Mouse (Mus musculus): ENCODE results near the gene Golga3. TPM values are rescaled to one million over a fixed set of nuclear protein-coding genes. Genes with fewer than 3 reads are reported as not detected.

Golga3 gene
- polyA plus RNA-seq, 1 experiment from 2014 or later = 27.8 TPM

DNA sequence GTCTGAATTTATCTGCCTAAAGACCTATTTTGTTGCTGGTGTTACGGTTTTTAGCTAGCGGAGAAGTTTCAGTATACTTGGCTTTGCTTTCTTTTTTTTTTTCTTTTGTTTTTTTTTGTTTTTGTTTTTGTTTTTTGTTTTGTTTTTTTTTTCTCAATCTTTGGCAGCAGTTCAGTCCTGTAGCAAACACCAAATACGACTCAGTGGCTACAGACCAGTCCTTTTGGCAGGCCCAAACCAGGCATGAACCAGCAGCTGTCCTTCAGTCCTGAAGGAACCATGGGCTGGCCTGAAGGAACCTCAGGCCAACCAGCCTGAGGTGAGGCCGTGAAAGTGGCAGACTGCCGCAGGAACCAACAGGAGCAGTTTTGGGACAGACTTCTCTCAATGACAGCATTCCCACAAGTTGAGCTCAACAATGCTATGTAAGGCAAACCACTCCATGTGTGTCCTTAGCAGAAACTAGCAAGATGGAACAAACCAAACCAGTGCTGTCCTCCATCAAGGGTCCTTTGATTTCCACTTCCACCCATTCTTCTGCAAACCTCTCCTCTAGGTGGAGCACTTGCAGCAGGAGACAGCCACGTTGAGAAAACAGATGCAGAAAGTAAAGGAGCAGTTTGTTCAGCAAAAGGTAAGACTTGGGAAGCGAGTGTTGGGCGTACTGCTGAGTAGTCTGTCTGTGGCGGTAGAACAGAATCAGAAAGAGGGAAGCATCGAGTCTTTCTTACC is 26.8 kb downstream of the Golga3 start:
- Histone ChIP-seq H3K9ac (replicated peaks) (no peak overlapping the region), H3K27ac (replicated peaks) (no peak overlapping the region), H3K36me3 (peaks cover 80% of the 10 kb centered on the region), H3K4me3 (no peak overlapping the region), H3K4me1 (no peaks in the 10 kb centered on the region), H3K9me3 (no peaks in the 10 kb centered on the region), H3K4me2 (replicated peaks) (no peak overlapping the region), H3K27me3 (no peaks in the 10 kb centered on the region)
- 86% methylated on average over 10 of the region's 10 CpGs for WGBS
- ATAC-seq (ENCODE audit: low FRiP score, low read depth) = no peak

DNA sequence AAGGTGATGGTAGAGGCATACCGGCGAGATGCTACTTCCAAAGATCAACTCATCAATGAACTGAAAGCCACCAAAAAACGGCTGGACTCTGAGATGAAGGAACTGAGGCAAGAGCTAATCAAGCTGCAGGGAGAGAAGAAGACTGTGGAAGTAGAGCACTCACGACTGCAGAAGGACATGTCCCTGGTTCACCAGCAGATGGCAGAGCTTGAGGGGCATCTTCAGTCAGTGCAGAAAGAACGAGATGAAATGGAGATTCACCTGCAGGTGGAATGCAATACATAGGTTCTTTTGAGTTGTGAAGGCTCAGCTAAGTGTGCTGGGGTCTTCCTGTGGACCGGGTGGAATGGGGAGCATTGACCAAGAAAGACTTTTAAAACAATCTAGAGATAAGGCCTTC is 28.3 kb downstream of the Golga3 start:
- Histone ChIP-seq H3K4me2 (replicated peaks) (no peak overlapping the region), H3K4me1 (no peaks in the 10 kb centered on the region), H3K27ac (replicated peaks) (no peak overlapping the region), H3K36me3 (peaks cover 93% of the 10 kb centered on the region), H3K27me3 (no peaks in the 10 kb centered on the region), H3K9me3 (no peaks in the 10 kb centered on the region), H3K9ac (replicated peaks) (no peak overlapping the region), H3K4me3 (no peak overlapping the region)
- ATAC-seq (ENCODE audit: low FRiP score, low read depth) = no peak
- WGBS = 83% methylated on average over 6 of the region's 6 CpGs

DNA sequence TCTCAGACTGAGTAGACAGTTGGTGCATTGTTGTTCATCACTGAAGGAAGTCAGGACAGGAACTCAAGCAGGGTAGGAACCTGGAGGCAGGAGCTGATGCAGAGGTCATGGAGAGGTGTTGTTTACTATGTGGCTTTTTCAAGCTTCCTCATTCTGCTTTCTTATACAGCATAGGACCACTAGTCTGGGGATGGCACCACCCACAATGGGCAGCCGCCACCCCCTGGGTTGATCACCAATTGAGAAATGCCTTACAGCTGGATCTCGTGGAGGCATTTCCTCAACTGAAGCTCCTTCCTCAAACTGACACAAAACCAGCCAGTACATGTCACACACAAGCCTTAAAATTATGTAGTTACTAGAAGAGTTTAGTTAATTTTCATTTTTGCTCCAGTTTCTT is 34.8 kb downstream of the Golga3 start:
- Histone ChIP-seq H3K9ac (replicated peaks) (no peak overlapping the region), H3K4me3 (no peak overlapping the region), H3K27me3 (no peaks in the 10 kb centered on the region), H3K4me1 (no peaks in the 10 kb centered on the region), H3K36me3 (peaks cover 89% of the 10 kb centered on the region), H3K4me2 (replicated peaks) (no peak overlapping the region), H3K9me3 (no peaks in the 10 kb centered on the region), H3K27ac (replicated peaks) (no peak overlapping the region)
- WGBS = 88% methylated on average over 2 of the region's 2 CpGs
- ATAC-seq (ENCODE audit: low FRiP score, low read depth) = no peak

DNA sequence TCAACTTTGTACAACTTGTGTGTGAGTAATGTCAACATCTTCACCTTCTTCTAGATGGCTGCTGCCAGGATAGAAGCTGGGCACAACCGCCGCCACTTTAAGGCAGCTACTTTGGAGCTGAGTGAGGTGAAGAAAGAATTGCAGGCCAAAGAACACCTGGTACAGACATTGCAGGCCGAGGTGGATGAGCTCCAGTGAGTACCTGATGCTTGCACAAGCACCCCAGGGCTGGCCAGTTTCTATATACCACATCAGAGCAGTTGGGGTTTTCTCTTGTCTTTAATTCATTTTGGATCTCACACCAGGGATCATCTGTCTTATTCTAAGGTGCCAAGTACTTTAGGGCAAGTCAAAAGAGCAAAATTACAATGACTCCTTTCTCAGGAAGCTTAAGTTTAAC is 40.3 kb downstream of the Golga3 start:
- Histone ChIP-seq H3K4me3 (no peak overlapping the region), H3K4me1 (no peaks in the 10 kb centered on the region), H3K27ac (replicated peaks) (no peak overlapping the region), H3K9ac (replicated peaks) (no peak overlapping the region), H3K36me3 (peaks cover 89% of the 10 kb centered on the region), H3K4me2 (replicated peaks) (no peak overlapping the region), H3K9me3 (no peaks in the 10 kb centered on the region), H3K27me3 (no peaks in the 10 kb centered on the region)
- WGBS = 90% methylated on average over 3 of the region's 3 CpGs
- ATAC-seq (ENCODE audit: low FRiP score, low read depth) = no peak

DNA sequence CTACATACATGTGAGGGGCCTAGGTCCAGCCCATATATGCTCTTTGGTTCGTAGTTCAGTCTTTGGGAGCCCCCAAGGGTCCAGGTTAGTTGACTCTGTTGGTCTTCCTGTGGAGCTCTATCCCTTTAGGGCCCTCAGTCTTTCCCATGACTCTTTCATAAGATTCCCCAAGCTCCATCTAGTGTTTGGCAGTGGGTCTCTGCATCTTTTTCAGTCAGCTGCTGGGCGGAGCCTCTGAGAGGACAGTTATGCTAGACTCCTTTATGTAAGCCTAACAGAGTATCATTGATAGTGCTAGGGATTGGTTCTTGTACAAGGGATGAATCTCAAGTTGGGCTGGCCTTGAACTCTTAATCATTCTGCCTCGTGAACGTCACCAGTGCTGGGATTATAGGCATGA is 43.8 kb downstream of the Golga3 start:
- no peak overlapping the region for H3K27ac ChIP-seq (replicated peaks)
- no peaks in the 10 kb centered on the region for H3K9me3 ChIP-seq
- no peak overlapping the region for H3K4me3 ChIP-seq
- no peak overlapping the region for H3K4me2 ChIP-seq (replicated peaks)
- H3K4me1 ChIP-seq = no peaks in the 10 kb centered on the region
- H3K36me3 ChIP-seq = peaks cover 74% of the 10 kb centered on the region
- 91% methylated on average over 4 of the region's 4 CpGs for WGBS
- no peak overlapping the region for H3K9ac ChIP-seq (replicated peaks)
- no peak for ATAC-seq (ENCODE audit: low FRiP score, low read depth)
- no peaks in the 10 kb centered on the region for H3K27me3 ChIP-seq

DNA sequence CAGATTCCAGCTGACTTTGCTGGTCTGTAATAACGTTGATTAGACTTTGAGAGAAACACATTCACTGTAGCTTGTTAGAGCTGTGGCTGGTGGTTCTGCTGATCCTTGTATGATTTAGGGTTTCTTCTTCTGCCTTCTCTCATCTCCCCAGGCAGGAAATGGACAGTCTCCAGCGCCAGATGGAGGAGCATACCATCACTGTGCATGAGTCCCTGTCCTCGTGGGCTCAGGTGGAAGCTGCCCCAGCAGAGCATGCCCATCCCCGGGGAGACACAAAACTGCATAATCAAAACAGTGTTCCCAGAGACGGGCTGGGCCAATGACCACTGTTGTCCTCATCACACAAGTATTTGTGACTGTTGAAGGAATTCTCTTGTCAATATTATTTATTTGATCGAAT is 46.3 kb downstream of the Golga3 start:
- Histone ChIP-seq H3K9me3 (no peaks in the 10 kb centered on the region), H3K27ac (replicated peaks) (no peak overlapping the region), H3K4me3 (no peak overlapping the region), H3K36me3 (peaks cover 64% of the 10 kb centered on the region), H3K27me3 (no peaks in the 10 kb centered on the region), H3K9ac (replicated peaks) (no peak overlapping the region), H3K4me2 (replicated peaks) (no peak overlapping the region), H3K4me1 (no peaks in the 10 kb centered on the region)
- no peak for ATAC-seq (ENCODE audit: low FRiP score, low read depth)
- 87% methylated on average over 6 of the region's 6 CpGs for WGBS

DNA sequence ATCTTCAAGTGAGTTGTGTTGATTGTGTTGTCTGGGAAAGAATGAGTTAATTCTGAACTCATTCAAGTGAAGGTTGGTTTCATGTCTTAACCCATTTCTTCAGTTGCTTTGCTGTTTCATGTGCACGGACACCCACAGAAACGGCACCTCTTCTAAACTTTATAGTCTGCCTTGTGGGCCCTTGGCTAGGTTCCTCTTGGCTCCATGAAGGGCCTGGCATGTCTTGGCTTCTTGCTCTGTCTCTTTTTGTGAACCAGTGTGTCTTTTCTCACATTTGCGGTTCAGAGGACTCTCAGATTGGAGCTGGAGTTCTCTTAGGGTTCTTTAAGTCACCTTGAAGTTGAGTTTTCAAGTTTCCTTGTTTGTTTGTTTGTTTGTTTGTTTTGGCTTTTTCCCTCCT is 48.6 kb downstream of the Golga3 start:
- WGBS = 92% methylated on average over 3 of the region's 3 CpGs
- H3K4me3 ChIP-seq = no peak overlapping the region
- no peaks in the 10 kb centered on the region for H3K9me3 ChIP-seq
- no peak overlapping the region for H3K4me2 ChIP-seq (replicated peaks)
- no peak for ATAC-seq (ENCODE audit: low FRiP score, low read depth)
- no peaks in the 10 kb centered on the region for H3K27me3 ChIP-seq
- H3K4me1 ChIP-seq = peaks cover 3% of the 10 kb centered on the region
- no peak overlapping the region for H3K27ac ChIP-seq (replicated peaks)
- H3K9ac ChIP-seq (replicated peaks) = no peak overlapping the region
- H3K36me3 ChIP-seq = peaks cover 42% of the 10 kb centered on the region

DNA sequence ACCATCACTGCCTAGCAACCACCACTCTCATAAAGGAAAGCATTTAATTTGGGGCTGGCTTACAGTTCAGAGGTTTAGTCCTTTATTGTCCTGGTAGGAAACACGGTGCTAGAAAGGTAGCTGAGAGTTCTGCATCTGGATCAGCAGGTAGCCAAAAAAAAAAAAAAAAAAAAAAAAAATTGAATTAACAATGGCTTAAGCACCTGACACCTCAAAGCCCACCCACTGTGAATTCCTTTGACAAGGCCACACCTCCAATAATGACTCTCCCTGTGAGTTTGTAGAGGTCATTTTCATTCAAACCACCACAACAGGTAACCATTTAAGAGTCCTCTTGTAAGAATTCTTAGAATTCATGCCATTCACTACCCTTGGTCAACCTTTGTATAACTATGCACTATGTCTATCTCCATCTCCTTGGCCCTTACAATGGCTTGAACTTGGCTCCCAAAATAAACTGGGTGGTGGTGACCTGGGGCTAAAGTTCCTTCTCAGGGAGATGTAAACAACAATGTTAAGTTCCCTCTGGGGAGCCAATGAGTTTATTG is 50.9 kb downstream of the Golga3 start:
- Histone ChIP-seq H3K4me1 (peaks cover 15% of the 10 kb centered on the region), H3K27ac (replicated peaks) (no peak overlapping the region), H3K9me3 (no peaks in the 10 kb centered on the region), H3K9ac (replicated peaks) (no peak overlapping the region), H3K36me3 (peaks cover 19% of the 10 kb centered on the region), H3K4me2 (replicated peaks) (no peak overlapping the region), H3K27me3 (no peaks in the 10 kb centered on the region), H3K4me3 (no peak overlapping the region)
- WGBS = 57% methylated on average over 1 of the region's 1 CpGs
- ATAC-seq (ENCODE audit: low FRiP score, low read depth) = no peak

DNA sequence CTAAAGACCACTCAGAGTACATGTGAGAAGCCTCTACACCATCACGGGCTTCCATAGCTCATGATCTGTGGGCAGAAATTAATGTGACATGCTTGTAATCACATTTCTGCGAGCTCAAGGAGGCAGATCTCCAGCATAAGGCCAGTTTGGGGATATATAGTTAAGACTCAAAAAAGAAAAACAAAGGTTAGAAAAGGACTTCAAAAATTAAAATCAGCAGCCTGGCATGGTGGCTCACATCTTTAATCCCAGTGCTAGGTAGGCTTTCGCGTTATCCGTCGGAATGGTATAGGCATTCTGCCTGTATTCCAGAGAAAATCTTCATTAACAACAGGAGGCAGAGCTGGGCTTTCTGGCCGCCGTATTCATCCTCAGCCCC is 53.9 kb downstream of the Golga3 start:
- H3K9ac ChIP-seq (replicated peaks) = peak overlapping the region; percentile 96
- no peaks in the 10 kb centered on the region for H3K9me3 ChIP-seq

DNA sequence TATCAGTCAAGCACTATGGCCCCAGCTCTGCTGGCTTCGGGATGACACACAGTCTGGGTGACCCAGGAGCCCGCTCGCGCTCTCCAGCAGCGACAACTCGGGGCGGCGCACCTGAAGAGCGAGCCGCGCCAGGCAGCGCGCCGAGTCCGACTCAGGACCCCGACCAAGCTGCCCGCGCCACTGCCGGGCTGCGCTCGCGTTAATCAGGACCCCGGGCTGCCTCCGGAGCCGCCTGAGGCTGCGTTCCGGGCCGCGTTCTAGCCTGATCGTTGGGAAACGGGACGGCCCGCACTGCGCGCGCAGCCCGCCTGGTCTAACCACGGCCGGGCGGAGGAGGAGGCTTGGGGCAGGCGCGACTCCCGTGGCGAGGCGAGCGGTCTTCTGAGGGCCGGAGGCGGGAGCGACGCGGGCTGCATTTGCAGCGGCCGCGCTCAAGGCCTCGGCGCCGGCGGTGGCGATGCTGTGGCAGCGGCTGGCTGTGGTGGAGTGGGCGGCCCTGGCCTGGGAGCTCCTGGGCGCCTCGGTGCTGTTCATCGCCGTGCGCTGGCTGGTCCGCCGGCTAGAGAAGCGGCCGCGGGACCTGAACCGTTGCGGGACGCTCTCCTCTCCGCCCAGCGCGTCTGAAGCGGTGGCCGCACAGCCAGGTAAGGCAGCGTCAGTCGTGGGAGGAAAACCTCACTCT is 54.4 kb downstream of the Golga3 start, which contains the start of gene Ankle2:
Gene Ankle2 (plus strand): TSS at position 225 of the 682 bp plus-strand sequence.
- WGBS = under 1% methylated on average over 81 of the region's 81 CpGs
- Histone ChIP-seq H3K4me2 (replicated peaks) (peak within 1 kb of the TSS; percentile 67), H3K9me3 (no peaks in the 10 kb centered on the region), H3K4me1 (peaks cover 22% of the 10 kb centered on the region), H3K27me3 (no peaks in the 10 kb centered on the region), H3K27ac (replicated peaks) (peak within 1 kb of the TSS; percentile 96), H3K36me3 (peaks cover 18% of the 10 kb centered on the region), H3K4me3 (peak within 1 kb of the TSS; percentile 96), H3K9ac (replicated peaks) (peak within 1 kb of the TSS; percentile 96)
- ATAC-seq (ENCODE audit: low FRiP score, low read depth) = peak; percentile 97

More for the DNA sequence above, 53.9 kb downstream of the Golga3 start:
- peak; percentile 23; the same call in 1 of the 2 replicates for ATAC-seq (ENCODE audit: low FRiP score, low read depth)
- Histone ChIP-seq H3K36me3 (peaks cover 16% of the 10 kb centered on the region), H3K4me3 (peak overlapping the region; percentile 96), H3K27ac (replicated peaks) (peak overlapping the region; percentile 96), H3K4me2 (replicated peaks) (peak overlapping the region; percentile 67), H3K4me1 (peaks cover 22% of the 10 kb centered on the region), H3K27me3 (no peaks in the 10 kb centered on the region)
- WGBS = 8% methylated on average over 8 of the region's 8 CpGs

DNA sequence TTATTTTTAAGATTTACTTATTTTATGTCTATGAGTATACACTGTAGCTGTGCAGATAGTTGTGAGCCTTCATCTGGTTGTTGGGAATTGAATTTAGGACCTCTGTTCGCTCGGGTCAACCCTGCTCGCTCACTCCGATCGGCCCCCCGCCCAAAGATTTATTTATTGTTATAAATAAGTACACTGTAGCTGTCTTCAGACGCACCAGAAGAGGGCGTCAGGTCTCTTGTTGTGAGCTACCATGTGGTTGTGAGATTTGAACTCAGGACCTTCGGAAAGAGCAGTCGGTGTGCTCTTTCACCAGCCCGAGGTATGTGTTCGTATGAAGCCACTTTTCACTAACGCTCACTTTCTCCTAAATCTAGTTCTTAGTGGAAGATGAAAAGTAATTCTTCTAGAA is 55.1 kb downstream of the Golga3 start:
- Histone ChIP-seq H3K4me1 (peaks cover 22% of the 10 kb centered on the region), H3K27ac (replicated peaks) (no peak overlapping the region), H3K9me3 (no peaks in the 10 kb centered on the region), H3K36me3 (peaks cover 26% of the 10 kb centered on the region), H3K4me3 (peak overlapping the region; percentile 96), H3K27me3 (no peaks in the 10 kb centered on the region), H3K9ac (replicated peaks) (peak overlapping the region; percentile 96), H3K4me2 (replicated peaks) (peak overlapping the region; percentile 67)
- no peak for ATAC-seq (ENCODE audit: low FRiP score, low read depth)
- 49% methylated on average over 13 of the region's 13 CpGs for WGBS

DNA sequence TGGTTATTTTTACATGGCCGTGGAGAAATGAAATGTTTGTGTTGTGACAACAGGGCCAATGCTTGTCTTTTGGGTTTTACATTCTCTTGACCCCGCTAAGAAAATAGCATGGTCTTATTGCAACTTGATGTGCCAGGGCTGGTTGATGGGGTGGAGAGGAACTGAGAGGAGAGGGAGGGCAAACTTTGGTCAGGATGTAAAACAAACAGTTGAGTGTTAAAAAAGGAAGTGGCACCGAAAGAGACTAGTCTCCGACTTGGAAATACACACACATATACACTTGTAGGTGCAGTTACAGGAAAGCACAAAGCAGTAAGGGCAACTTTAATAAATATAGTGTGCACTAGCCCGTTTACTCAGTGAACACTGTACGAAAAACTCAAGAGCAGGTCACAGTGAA is 55.8 kb downstream of the Golga3 start:
- H3K9me3 ChIP-seq = no peaks in the 10 kb centered on the region
- peak overlapping the region; percentile 67; the same call in 1 of the 2 replicates for H3K4me2 ChIP-seq (replicated peaks)
- 91% methylated on average over 6 of the region's 6 CpGs for WGBS
- H3K4me3 ChIP-seq = 0 out of 2 replicates have a peak overlapping the region, but pooled peaks have one; percentile 96
- H3K9ac ChIP-seq (replicated peaks) = no peak overlapping the region; the same call in 1 of the 2 replicates
- no peaks in the 10 kb centered on the region for H3K27me3 ChIP-seq
- H3K4me1 ChIP-seq = peaks cover 22% of the 10 kb centered on the region
- no peak for ATAC-seq (ENCODE audit: low FRiP score, low read depth)
- no peak overlapping the region for H3K27ac ChIP-seq (replicated peaks)
- H3K36me3 ChIP-seq = peaks cover 27% of the 10 kb centered on the region
